Mouse (Mus musculus): Measurements from ENCODE around the gene Cacna2d2. TPM values are rescaled to one million over a fixed set of nuclear protein-coding genes. Genes with fewer than 3 reads are reported as not detected.

Gene Cacna2d2
- total and polyA plus RNA-seq, 3 experiments: 0.67 TPM; not detected in 2

GRCm38 (mm10) chr9:107430445-107430844, 31.0 kb downstream of the Cacna2d2 start:
- H3K4me1 ChIP-seq (ENCODE audit: control insufficient read depth in 1 of 2, insufficient read depth in 2 of 2, low read length in 2 of 2): no peaks in the 10 kb centered on the region
- no peak overlapping the region for H3K27ac ChIP-seq (ENCODE audit: control insufficient read depth, low read depth, low read length)
- no peak overlapping the region for H3K9ac ChIP-seq (ENCODE audit: control insufficient read depth, low read depth, low read length, poor library complexity, severe bottlenecking)
- H3K36me3 ChIP-seq (ENCODE audit: control insufficient read depth in 1 of 2, insufficient read depth in 2 of 2, low read length in 2 of 2): no peaks in the 10 kb centered on the region
- DNase-seq (ENCODE audit: low read depth, low spot score): no peak
- peaks cover 0 to 16% of the 10 kb centered on the region in 2 experiments; a peak in 2 of 4 replicates for H3K27me3 ChIP-seq (ENCODE audit: control insufficient read depth in 1 of 2, insufficient read depth in 2 of 2, low read length in 2 of 2)
- TF ChIP-seq RCOR1 (IDR thresholded peaks at IDR 0.05; ENCODE audit: low read depth, low read length) (no peak), MXI1 (IDR thresholded peaks at IDR 0.05; ENCODE audit: low read depth, low read length) (no peak), USF1 (IDR thresholded peaks at IDR 0.05; ENCODE audit: low read depth, low read length) (no peak)
- no peaks in the 10 kb centered on the region for H3K9me3 ChIP-seq (replicated peaks; ENCODE audit: insufficient read depth, low read length)
- H3K79me2 ChIP-seq (ENCODE audit: control insufficient read depth, insufficient read depth, low read length, poor library complexity): no peaks in the 10 kb centered on the region
- H3K4me3 ChIP-seq (ENCODE audit: control insufficient read depth in 1 of 2, insufficient read depth in 1 of 2, low read depth in 2 of 2, low read length in 2 of 2): no peak overlapping the region

GRCm38 (mm10) chr9:107432546-107432945, 33.1 kb downstream of the Cacna2d2 start:
- no peaks in the 10 kb centered on the region for H3K36me3 ChIP-seq (ENCODE audit: control insufficient read depth in 1 of 2, insufficient read depth in 2 of 2, low read length in 2 of 2)

GRCm38 (mm10) chr9:107434851-107435250, 35.4 kb downstream of the Cacna2d2 start:
- no peak overlapping the region for H3K4me3 ChIP-seq (ENCODE audit: control insufficient read depth in 1 of 2, insufficient read depth in 1 of 2, low read depth in 2 of 2, low read length in 2 of 2)
- H3K27me3 ChIP-seq (ENCODE audit: control insufficient read depth in 1 of 2, insufficient read depth in 2 of 2, low read length in 2 of 2): peaks cover 0 to 9% of the 10 kb centered on the region in 2 experiments; a peak in 3 of 4 replicates
- H3K79me2 ChIP-seq (ENCODE audit: control insufficient read depth, insufficient read depth, low read length, poor library complexity): no peaks in the 10 kb centered on the region
- no peaks in the 10 kb centered on the region for H3K4me1 ChIP-seq (ENCODE audit: control insufficient read depth in 1 of 2, insufficient read depth in 2 of 2, low read length in 2 of 2)
- no peak for DNase-seq (ENCODE audit: low read depth, low spot score)
- TF ChIP-seq KAT2A (conservative IDR thresholded peaks at IDR 0.05; ENCODE audit: low read depth, low read length): no peak
- TF ChIP-seq MYB (IDR thresholded peaks at IDR 0.05; ENCODE audit: low read depth, low read length): no peak
- H3K9ac ChIP-seq (ENCODE audit: control insufficient read depth, low read depth, low read length, poor library complexity, severe bottlenecking): no peak overlapping the region
- no peaks in the 10 kb centered on the region for H3K9me3 ChIP-seq (replicated peaks; ENCODE audit: insufficient read depth, low read length)
- no peaks in the 10 kb centered on the region for H3K36me3 ChIP-seq (ENCODE audit: control insufficient read depth in 1 of 2, insufficient read depth in 2 of 2, low read length in 2 of 2)
- no peak overlapping the region for H3K27ac ChIP-seq (ENCODE audit: control insufficient read depth, low read depth, low read length)

More at GRCm38 (mm10) chr9:107432546-107432945, 33.1 kb downstream of the Cacna2d2 start:
- H3K27ac ChIP-seq (ENCODE audit: control insufficient read depth, low read depth, low read length): no peak overlapping the region
- H3K9ac ChIP-seq (ENCODE audit: control insufficient read depth, low read depth, low read length, poor library complexity, severe bottlenecking): no peak overlapping the region
- DNase-seq (ENCODE audit: low read depth, low spot score): no peak
- H3K4me3 ChIP-seq (ENCODE audit: control insufficient read depth in 1 of 2, insufficient read depth in 1 of 2, low read depth in 2 of 2, low read length in 2 of 2): no peak overlapping the region
- no peaks in the 10 kb centered on the region for H3K9me3 ChIP-seq (replicated peaks; ENCODE audit: insufficient read depth, low read length)
- H3K4me1 ChIP-seq (ENCODE audit: control insufficient read depth in 1 of 2, insufficient read depth in 2 of 2, low read length in 2 of 2): no peaks in the 10 kb centered on the region
- no peaks in the 10 kb centered on the region for H3K79me2 ChIP-seq (ENCODE audit: control insufficient read depth, insufficient read depth, low read length, poor library complexity)
- peaks cover 0 to 8% of the 10 kb centered on the region in 2 experiments; a peak in 3 of 4 replicates for H3K27me3 ChIP-seq (ENCODE audit: control insufficient read depth in 1 of 2, insufficient read depth in 2 of 2, low read length in 2 of 2)
- no peak for TF ChIP-seq CHD2 (IDR thresholded peaks at IDR 0.05; ENCODE audit: low read length)

- Histone ChIP-seq H3K27me3 (ENCODE audit: control insufficient read depth in 1 of 2, insufficient read depth in 2 of 2, low read length in 2 of 2) (peaks cover 0 to 7% of the 10 kb centered on the region in 2 experiments; a peak in 3 of 4 replicates), H3K9me3 (replicated peaks; ENCODE audit: insufficient read depth, low read length) (no peaks in the 10 kb centered on the region), H3K36me3 (ENCODE audit: control insufficient read depth in 1 of 2, insufficient read depth in 2 of 2, low read length in 2 of 2) (no peaks in the 10 kb centered on the region), H3K27ac (ENCODE audit: control insufficient read depth, low read depth, low read length) (no peak overlapping the region), H3K4me3 (ENCODE audit: control insufficient read depth in 1 of 2, insufficient read depth in 1 of 2, low read depth in 2 of 2, low read length in 2 of 2) (no peak overlapping the region), H3K4me1 (ENCODE audit: control insufficient read depth in 1 of 2, insufficient read depth in 2 of 2, low read length in 2 of 2) (no peaks in the 10 kb centered on the region), H3K79me2 (ENCODE audit: control insufficient read depth, insufficient read depth, low read length, poor library complexity) (no peaks in the 10 kb centered on the region), H3K9ac (ENCODE audit: control insufficient read depth, low read depth, low read length, poor library complexity, severe bottlenecking) (no peak overlapping the region)
- TF ChIP-seq HCFC1 (IDR thresholded peaks at IDR 0.05; ENCODE audit: low read depth, low read length) (no peak), CHD2 (IDR thresholded peaks at IDR 0.05; ENCODE audit: low read length) (no peak), ZKSCAN1 (IDR thresholded peaks at IDR 0.05; ENCODE audit: low read depth, low read length) (no peak), USF1 (IDR thresholded peaks at IDR 0.05; ENCODE audit: low read depth, low read length) (no peak), TCF12 (IDR thresholded peaks at IDR 0.05; ENCODE audit: low read depth, low read length) (no peak), MYB (IDR thresholded peaks at IDR 0.05; ENCODE audit: low read depth, low read length) (no peak), MAX (IDR thresholded peaks at IDR 0.05; ENCODE audit: low read length) (no peak), ZNF384 (IDR thresholded peaks at IDR 0.05; ENCODE audit: low read depth, low read length) (no peak), NRF1 (IDR thresholded peaks at IDR 0.05; ENCODE audit: insufficient read depth, low read depth, low read length, poor library complexity, severe bottlenecking) (no peak), MAZ (IDR thresholded peaks at IDR 0.05; ENCODE audit: low read depth, low read length) (no peak), ELF1 (IDR thresholded peaks at IDR 0.05; ENCODE audit: low read depth, low read length) (no peak), NELFE (IDR thresholded peaks at IDR 0.05; ENCODE audit: low read depth, low read length) (no peak), JUND (IDR thresholded peaks at IDR 0.05; ENCODE audit: low read depth, low read length) (no peak), E2F4 (IDR thresholded peaks at IDR 0.05; ENCODE audit: borderline replicate concordance, low read depth, low read length) (no peak), MAFK (IDR thresholded peaks at IDR 0.05; ENCODE audit: borderline replicate concordance, low read depth, low read length) (no peak)
- DNase-seq (ENCODE audit: low read depth, low spot score): no peak
These were observed 35.9 kb downstream of the Cacna2d2 start for GRCm38 (mm10) chr9:107435285-107435684.
